ENCODE assay signal across 16 mouse cellular contexts in genomic region chr12:112331061-112331460, GRCm38 (mm10).
DNase-seq lines count a peak whose midpoint lies in the region; ATAC-seq and TF ChIP-seq lines count a peak whose summit lies in the region.
"Had no signal": no experiment of that assay in that cellular context is flagged by ENCODE, and none has a peak within 500 bp of the region (broad histone marks: within the 10 kb centered on the region; RNA-seq: fewer than 3 reads in every experiment).

No protein-coding gene starts in this region.

- ATAC-seq in lung, postnatal 0 days = no peak
- ATAC-seq in forebrain, embryonic 11.5 days (replicated peaks; ENCODE audit: low FRiP score) = no peak
- no peak for ATAC-seq in hindbrain, embryonic 14.5 days (ENCODE audit: low FRiP score)
- ATAC-seq in midbrain, embryonic 15.5 days (replicated peaks) = no peak
- no peak for ATAC-seq in activated CD4-positive, CD25-positive, alpha-beta regulatory T cell, adult 4 months
- no peak for ATAC-seq in liver, embryonic 12.5 days

- TF ChIP-seq POLR2A in lung, adult 2 months (IDR thresholded peaks at IDR 0.05; ENCODE audit: borderline replicate concordance, extremely low read depth, low read depth, low read length) = no peak

- no peak for TF ChIP-seq CTCF in lung, postnatal 0 days (IDR thresholded peaks at IDR 0.05)
- TF ChIP-seq CTCF in lung, adult 2 months (IDR thresholded peaks at IDR 0.05; ENCODE audit: insufficient read depth, low read length) = no peak

- no peak overlapping the region for H3K4me3 ChIP-seq in lung, postnatal 0 days (ENCODE audit: low read depth, low read length)
- H3K4me3 ChIP-seq in lung, adult 2 months (replicated peaks; ENCODE audit: extremely low read depth, low read depth, low read length) = no peak overlapping the region
- H3K4me3 ChIP-seq in forebrain, embryonic 11.5 days (ENCODE audit: low read depth, low read length) = no peak overlapping the region
- H3K4me3 ChIP-seq in hindbrain, embryonic 14.5 days (replicated peaks; ENCODE audit: low read length) = no peak overlapping the region
- H3K4me3 ChIP-seq in midbrain, embryonic 15.5 days = no peak overlapping the region
- H3K4me3 ChIP-seq in liver, embryonic 12.5 days = no peak overlapping the region
- H3K4me3 ChIP-seq: embryonic facial prominence, embryonic 12.5 days; liver, embryonic 13.5 days; myocyte had no signal

- no peak overlapping the region for H3K9ac ChIP-seq in lung, postnatal 0 days (replicated peaks; ENCODE audit: low read depth)
- no peak overlapping the region; the same call in 1 of the 2 replicates for H3K9ac ChIP-seq in forebrain, embryonic 11.5 days (ENCODE audit: low read length)
- H3K9ac ChIP-seq in hindbrain, embryonic 14.5 days = no peak overlapping the region
- no peak overlapping the region for H3K9ac ChIP-seq in midbrain, embryonic 15.5 days
- H3K9ac ChIP-seq in liver, embryonic 12.5 days = no peak overlapping the region
- H3K9ac ChIP-seq: embryonic facial prominence, embryonic 12.5 days; liver, embryonic 13.5 days had no signal

- TF ChIP-seq EP300 in lung, postnatal 0 days (IDR thresholded peaks at IDR 0.05) = no peak

- no peaks in the 10 kb centered on the region for H3K4me1 ChIP-seq in lung, postnatal 0 days (ENCODE audit: insufficient read depth, low read depth, low read length)
- no peaks in the 10 kb centered on the region for H3K4me1 ChIP-seq in lung, adult 2 months (ENCODE audit: control insufficient read depth, insufficient read depth, low read length)
- H3K4me1 ChIP-seq in forebrain, embryonic 11.5 days (replicated peaks; ENCODE audit: control insufficient read depth, insufficient read depth, low read length) = peaks cover 59% of the 10 kb centered on the region
- peaks cover 72% of the 10 kb centered on the region for H3K4me1 ChIP-seq in hindbrain, embryonic 14.5 days (replicated peaks; ENCODE audit: control insufficient read depth, insufficient read depth, low read length)
- H3K4me1 ChIP-seq in midbrain, embryonic 15.5 days = peaks cover 74% of the 10 kb centered on the region
- H3K4me1 ChIP-seq in liver, embryonic 12.5 days = peaks cover 9% of the 10 kb centered on the region
- H3K4me1 ChIP-seq: liver, embryonic 13.5 days had no signal

- WGBS in lung, postnatal 0 days = 64% methylated on average over 16 of the region's 16 CpGs
- whole genome bisulfite sequencing in lung, adult 2 months = 73% methylated on average over 16 of the region's 16 CpGs
- WGBS in forebrain, embryonic 11.5 days = 75% methylated on average over 16 of the region's 16 CpGs
- 58% methylated on average over 16 of the region's 16 CpGs for WGBS in hindbrain, embryonic 14.5 days
- 62% methylated on average over 16 of the region's 16 CpGs for WGBS in midbrain, embryonic 15.5 days
- 80% methylated on average over 16 of the region's 16 CpGs for WGBS in liver, embryonic 12.5 days (ENCODE audit: insufficient replicate concordance)

- no peak overlapping the region for H3K27ac ChIP-seq in lung, postnatal 0 days (ENCODE audit: low read length)
- peak overlapping the region; percentile 93; the same call in 1 of the 2 replicates for H3K27ac ChIP-seq in forebrain, embryonic 11.5 days (ENCODE audit: low read depth, low read length)
- peak overlapping the region; percentile 89 for H3K27ac ChIP-seq in hindbrain, embryonic 14.5 days
- peak overlapping the region; percentile 86 for H3K27ac ChIP-seq in midbrain, embryonic 15.5 days
- H3K27ac ChIP-seq in liver, embryonic 12.5 days = no peak overlapping the region
- H3K27ac ChIP-seq: embryonic facial prominence, embryonic 12.5 days; liver, embryonic 13.5 days had no signal

- no peak overlapping the region for H3K4me2 ChIP-seq in lung, postnatal 0 days (replicated peaks; ENCODE audit: low read depth, low read length)
- H3K4me2 ChIP-seq in forebrain, embryonic 11.5 days (ENCODE audit: low read depth, low read length, severe bottlenecking) = no peak overlapping the region
- no peak overlapping the region for H3K4me2 ChIP-seq in hindbrain, embryonic 14.5 days (replicated peaks)
- no peak overlapping the region for H3K4me2 ChIP-seq in midbrain, embryonic 15.5 days
- no peak overlapping the region for H3K4me2 ChIP-seq in liver, embryonic 12.5 days
- H3K4me2 ChIP-seq: embryonic facial prominence, embryonic 12.5 days; liver, embryonic 13.5 days had no signal

- H3K36me3 ChIP-seq in lung, postnatal 0 days (ENCODE audit: insufficient read depth, low read length) = no peaks in the 10 kb centered on the region
- no peaks in the 10 kb centered on the region for H3K36me3 ChIP-seq in forebrain, embryonic 11.5 days (ENCODE audit: control insufficient read depth, insufficient read depth, low read length)
- H3K36me3 ChIP-seq in hindbrain, embryonic 14.5 days (replicated peaks; ENCODE audit: control insufficient read depth, insufficient read depth) = no peaks in the 10 kb centered on the region
- no peaks in the 10 kb centered on the region for H3K36me3 ChIP-seq in midbrain, embryonic 15.5 days (replicated peaks)
- H3K36me3 ChIP-seq in liver, embryonic 12.5 days = no peaks in the 10 kb centered on the region
- H3K36me3 ChIP-seq: embryonic facial prominence, embryonic 12.5 days; liver, embryonic 13.5 days had no signal

- peak; percentile 31 for DNase-seq in lung, postnatal 0 days (ENCODE audit: low spot score)
- DNase-seq in lung, adult 2 months = no peak
- no peak for DNase-seq in forebrain, embryonic 11.5 days (ENCODE audit: low spot score)
- DNase-seq in hindbrain, embryonic 14.5 days (ENCODE audit: low spot score) = no peak
- DNase-seq in urinary bladder, postnatal 14 days (ENCODE audit: low spot score) = no peak
- DNase-seq: adrenal gland, postnatal 36 days; cerebellum, postnatal 36 days; gastrocnemius, postnatal 10 days; heart, postnatal 10 days; kidney, adult 11 months; liver, embryonic 13.5 days had no signal

- no peaks in the 10 kb centered on the region for H3K9me3 ChIP-seq in lung, postnatal 0 days (ENCODE audit: low read length)
- H3K9me3 ChIP-seq in forebrain, embryonic 11.5 days (ENCODE audit: control insufficient read depth, low read length) = no peaks in the 10 kb centered on the region
- no peaks in the 10 kb centered on the region for H3K9me3 ChIP-seq in hindbrain, embryonic 14.5 days (ENCODE audit: control insufficient read depth, low read length)
- H3K9me3 ChIP-seq in midbrain, embryonic 15.5 days = no peaks in the 10 kb centered on the region
- H3K9me3 ChIP-seq in liver, embryonic 12.5 days (replicated peaks) = no peaks in the 10 kb centered on the region
- H3K9me3 ChIP-seq: embryonic facial prominence, embryonic 12.5 days; liver, embryonic 13.5 days had no signal

- H3K27me3 ChIP-seq in lung, postnatal 0 days (replicated peaks; ENCODE audit: insufficient read depth, low read length) = no peaks in the 10 kb centered on the region
- no peaks in the 10 kb centered on the region for H3K27me3 ChIP-seq in forebrain, embryonic 11.5 days (ENCODE audit: control insufficient read depth, insufficient read depth, low read length)
- no peaks in the 10 kb centered on the region for H3K27me3 ChIP-seq in hindbrain, embryonic 14.5 days (ENCODE audit: control insufficient read depth, insufficient read depth, low read length)
- no peaks in the 10 kb centered on the region for H3K27me3 ChIP-seq in midbrain, embryonic 15.5 days (replicated peaks)
- H3K27me3 ChIP-seq in liver, embryonic 12.5 days (replicated peaks) = peaks cover 12% of the 10 kb centered on the region
- H3K27me3 ChIP-seq: embryonic facial prominence, embryonic 12.5 days; liver, embryonic 13.5 days had no signal

Comparison
In these comparisons a context has a peak if more than half of its experiments do, and no peak if none do; other contexts are left out.
1. H3K27ac ChIP-seq: peak in forebrain, embryonic 11.5 days (single experiment), hindbrain, embryonic 14.5 days (single experiment) and midbrain, embryonic 15.5 days (single experiment); none in lung, postnatal 0 days (single experiment) and liver, embryonic 12.5 days (single experiment).